Mouse (Mus musculus): ENCODE results near the gene Lmln. TPM values are rescaled to one million over a fixed set of nuclear protein-coding genes. Genes with fewer than 3 reads are reported as not detected.

Lmln gene
- 1.5 TPM for polyA plus RNA-seq (2014; fragmentation: Illumina TruSeq; extraction: RNeasy Lipid Tissue Mini Kit (QIAGEN cat#74804); ENCODE audit: low replicate concordance)

GRCm38 (mm10) chr16:33062024-33062681 is at the start of gene Lmln:
TSS of gene Lmln (plus strand) at chr16:33062521.

GRCm38 (mm10) chr16:33056095-33056785 is 6.1 kb upstream of the Lmln start, which contains the start of the genes Iqcg and Rpl35a:
TSS of gene Iqcg (minus strand) at chr16:33056218.
TSS of gene Rpl35a (plus strand) at chr16:33056453.

Other genes starting within 250 kb of the Lmln start
- gene Fyttd1, start 185.0 kb upstream of the Lmln start, polyA plus RNA-seq (2014; fragmentation: Illumina TruSeq; extraction: RNeasy Lipid Tissue Mini Kit (QIAGEN cat#74804); ENCODE audit: low replicate concordance), result 86.4 TPM
- gene Rubcn, start 184.8 kb upstream of the Lmln start, polyA plus RNA-seq (2014; fragmentation: Illumina TruSeq; extraction: RNeasy Lipid Tissue Mini Kit (QIAGEN cat#74804); ENCODE audit: low replicate concordance), result 10.1 TPM
- 19.9 TPM for gene Lrch3, start 148.4 kb upstream of the Lmln start, polyA plus RNA-seq (2014; fragmentation: Illumina TruSeq; extraction: RNeasy Lipid Tissue Mini Kit (QIAGEN cat#74804); ENCODE audit: low replicate concordance)
- gene Iqcg, start 6.3 kb upstream of the Lmln start, polyA plus RNA-seq (2014; fragmentation: Illumina TruSeq; extraction: RNeasy Lipid Tissue Mini Kit (QIAGEN cat#74804); ENCODE audit: low replicate concordance), result 1.5 TPM
- gene Rpl35a, start 6.1 kb upstream of the Lmln start, polyA plus RNA-seq (2014; fragmentation: Illumina TruSeq; extraction: RNeasy Lipid Tissue Mini Kit (QIAGEN cat#74804); ENCODE audit: low replicate concordance), result 539 TPM
- 11.1 TPM for gene Osbpl11, start 122.5 kb downstream of the Lmln start, polyA plus RNA-seq (2014; fragmentation: Illumina TruSeq; extraction: RNeasy Lipid Tissue Mini Kit (QIAGEN cat#74804); ENCODE audit: low replicate concordance)
- 114 TPM for gene Snx4, start 188.9 kb downstream of the Lmln start, polyA plus RNA-seq (2014; fragmentation: Illumina TruSeq; extraction: RNeasy Lipid Tissue Mini Kit (QIAGEN cat#74804); ENCODE audit: low replicate concordance)

All from small intestine, adult 10 weeks (tissue).